Mouse (Mus musculus) ES-Bruce4 (cell line): Measurements from ENCODE around the gene Memo1. TPM values are rescaled to one million over a fixed set of nuclear protein-coding genes. Genes with fewer than 3 reads are reported as not detected.
"Not testable (repeated sequence)": the region's sequence is repeated elsewhere in the genome, so short reads cannot be mapped to it uniquely, and the experiment has no call there.

Experiments used
- H3K27ac ChIP-seq: 2 replicates; pipeline ENCODE4 v1.5.1; 2012; ENCODE audit warnings: low read length, inconsistent platforms; ENCODE audit not compliant: insufficient read depth
- H3K27me3 ChIP-seq: 2 replicates; pipeline ENCODE4 v1.6.1; 2012; ENCODE audit warnings: mild to moderate bottlenecking, low read length, inconsistent platforms; ENCODE audit not compliant: control insufficient read depth, poor library complexity, insufficient read depth, severe bottlenecking
- H3K36me3 ChIP-seq: 2 replicates; pipeline ENCODE4 v1.6.1; 2012; ENCODE audit warnings: inconsistent platforms, mild to moderate bottlenecking, low read length, moderate library complexity; ENCODE audit not compliant: control insufficient read depth, poor library complexity, insufficient read depth, severe bottlenecking
- H3K4me1 ChIP-seq: one replicate; pipeline ENCODE4 v1.8.1; 2011; ENCODE audit warnings: low read length; ENCODE audit not compliant: control insufficient read depth, insufficient read depth
- H3K4me3 ChIP-seq: 2 replicates; pipeline ENCODE4 v1.5.1; 2011; ENCODE audit warnings: low read depth, mild to moderate bottlenecking, low read length
- H3K9ac ChIP-seq: 2 replicates; pipeline ENCODE4 v1.6.1; 2012; ENCODE audit warnings: low read depth, mild to moderate bottlenecking, inconsistent platforms; ENCODE audit not compliant: poor library complexity, severe bottlenecking
- H3K9me3 ChIP-seq: replicated peaks from 2 replicates; pipeline ENCODE4 v1.6.1; 2012; ENCODE audit warnings: mild to moderate bottlenecking, low read length, inconsistent platforms; ENCODE audit not compliant: control insufficient read depth, poor library complexity, insufficient read depth, severe bottlenecking
- CTCF ChIP-seq: IDR thresholded peaks from one replicate; pipeline ENCODE4 v1.8.1; 2011; ENCODE audit warnings: low read depth, low read length
- EP300 ChIP-seq: IDR thresholded peaks from 2 replicates; pipeline ENCODE4 v1.6.1; 2011; ENCODE audit warnings: low read depth, low read length; ENCODE audit not compliant: insufficient read depth
- POLR2A ChIP-seq: IDR thresholded peaks from one replicate; pipeline ENCODE4 v1.8.1; 2011; ENCODE audit warnings: low read length; ENCODE audit not compliant: insufficient read depth
- polyA plus RNA-seq: library from polyadenylated mRNA; stranded (reverse); fragments of >200 nt; gene quantifications from 2 replicates; pipeline ENCODE4 v1.2.4, GENCODE M21; 2011; ENCODE audit warnings: low read depth; ENCODE audit not compliant: missing spikeins, insufficient read depth, insufficient read length

Gene Memo1
- polyA plus RNA-seq, 1 experiment = 74.6 TPM

GRCm38 (mm10) chr17:74328146-74328545 is 32.8 kb upstream of the Memo1 start:
- not testable (repeated sequence) for H3K9ac ChIP-seq, H3K9me3 ChIP-seq, H3K27ac ChIP-seq, H3K4me1 ChIP-seq, H3K4me3 ChIP-seq, H3K27me3 ChIP-seq, H3K36me3 ChIP-seq
- TF ChIP-seq CTCF = peak; percentile 50

GRCm38 (mm10) chr17:74327195-74327594 is 31.9 kb upstream of the Memo1 start:
- not testable (repeated sequence) for H3K27ac ChIP-seq, H3K9ac ChIP-seq, H3K36me3 ChIP-seq, H3K4me1 ChIP-seq, H3K27me3 ChIP-seq, H3K9me3 ChIP-seq, H3K4me3 ChIP-seq

- Histone ChIP-seq H3K4me1 (no peaks in the 10 kb centered on the region), H3K36me3 (no peaks in the 10 kb centered on the region), H3K9ac (no peak within 1 kb of the TSS), H3K9me3 (no peaks in the 10 kb centered on the region), H3K27ac (no peak within 1 kb of the TSS), H3K4me3 (no peak within 1 kb of the TSS), H3K27me3 (no peaks in the 10 kb centered on the region)
- TF ChIP-seq EP300 = no peak
- TF ChIP-seq CTCF = no peak
- no peak for TF ChIP-seq POLR2A
These were observed 28.5 kb upstream of the Memo1 start, which contains the start of gene Dpy30 for GRCm38 (mm10) chr17:74323844-74324243. TSS of gene Dpy30 (minus strand) at chr17:74323944.

DNA sequence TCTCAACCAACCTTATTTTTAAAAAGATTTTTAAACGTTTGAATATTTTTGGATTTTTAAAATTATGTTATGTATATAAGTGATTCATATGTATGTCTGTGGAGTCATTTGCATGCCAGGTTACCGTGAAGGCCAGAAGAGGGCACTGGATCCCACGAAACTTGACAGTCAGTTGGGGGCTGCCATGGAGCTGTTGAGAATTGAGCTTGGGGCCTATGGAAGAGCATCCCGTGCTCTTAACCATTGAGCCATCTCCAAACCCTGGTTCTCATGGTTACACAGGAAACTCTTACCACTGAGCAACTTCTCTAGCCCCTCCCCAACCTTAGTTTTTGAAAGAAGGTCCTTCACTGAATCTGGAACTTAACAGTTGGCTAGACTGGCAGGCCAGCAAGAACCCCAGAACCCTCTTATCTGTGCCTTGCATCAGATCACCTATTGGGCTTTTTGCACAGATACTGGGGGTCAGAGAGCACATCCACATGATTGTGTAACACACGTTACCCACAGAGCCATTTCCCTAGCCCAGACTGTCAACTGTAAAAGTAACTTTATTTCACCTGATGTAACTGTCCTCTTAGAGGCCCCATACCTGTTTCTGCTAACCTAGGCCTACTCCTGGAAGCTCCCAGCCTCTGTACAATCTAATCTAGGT is 27.2 kb upstream of the Memo1 start:
- no peaks in the 10 kb centered on the region for H3K4me1 ChIP-seq
- TF ChIP-seq POLR2A = no peak
- TF ChIP-seq EP300 = no peak
- peak; percentile 31 for TF ChIP-seq CTCF
- H3K36me3 ChIP-seq = no peaks in the 10 kb centered on the region
- no peaks in the 10 kb centered on the region for H3K9me3 ChIP-seq
- no peak overlapping the region for H3K27ac ChIP-seq
- H3K4me3 ChIP-seq = no peak overlapping the region
- no peak overlapping the region for H3K9ac ChIP-seq
- no peaks in the 10 kb centered on the region for H3K27me3 ChIP-seq

- TF ChIP-seq POLR2A (no peak), CTCF (peak; percentile 21)
These were observed 23.4 kb upstream of the Memo1 start for GRCm38 (mm10) chr17:74318721-74319120.

DNA sequence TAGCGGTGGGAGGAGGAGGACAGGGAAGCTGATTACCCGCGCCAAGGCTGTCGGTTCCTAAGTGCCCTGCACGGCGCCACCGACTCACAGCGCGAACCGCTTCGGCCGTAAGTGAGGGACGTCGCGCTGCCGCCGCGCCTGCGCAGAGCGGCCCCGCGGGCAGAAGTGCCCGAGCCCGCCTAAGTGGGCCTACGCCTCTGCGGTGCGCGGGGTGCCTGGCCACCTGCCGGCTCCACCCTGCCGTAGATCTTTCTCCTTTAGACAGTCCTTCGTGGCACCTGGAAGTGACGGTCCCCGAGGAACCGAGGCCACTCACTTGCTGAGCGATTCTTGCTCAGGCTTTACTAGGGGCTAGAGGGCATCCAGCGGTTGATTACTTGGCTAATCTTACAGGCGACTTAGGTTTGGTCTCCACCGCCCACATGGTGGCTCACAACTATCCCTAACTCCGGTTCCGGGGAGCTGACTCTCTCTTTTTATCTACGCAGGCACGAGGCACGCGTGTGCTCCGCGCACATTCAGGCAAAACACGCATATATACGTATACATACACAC is 21.1 kb upstream of the Memo1 start:
- peak overlapping the region; percentile 87 for H3K9ac ChIP-seq
- peaks cover 17% of the 10 kb centered on the region for H3K36me3 ChIP-seq
- H3K27ac ChIP-seq = peak overlapping the region; percentile 82
- H3K27me3 ChIP-seq = no peaks in the 10 kb centered on the region
- H3K9me3 ChIP-seq = no peaks in the 10 kb centered on the region
- H3K4me3 ChIP-seq = peak overlapping the region; percentile 92
- TF ChIP-seq EP300 = 0 out of 2 replicates have a peak, but pooled peaks have one; percentile 23
- peak; percentile 67 for TF ChIP-seq POLR2A
- TF ChIP-seq CTCF = no peak
- no peaks in the 10 kb centered on the region for H3K4me1 ChIP-seq

More at GRCm38 (mm10) chr17:74318721-74319120, 23.4 kb upstream of the Memo1 start:
- H3K9ac ChIP-seq = no peak overlapping the region
- peaks cover 5% of the 10 kb centered on the region for H3K36me3 ChIP-seq
- H3K27ac ChIP-seq = no peak overlapping the region
- no peaks in the 10 kb centered on the region for H3K27me3 ChIP-seq
- H3K4me1 ChIP-seq = no peaks in the 10 kb centered on the region
- H3K4me3 ChIP-seq = no peak overlapping the region
- H3K9me3 ChIP-seq = no peaks in the 10 kb centered on the region
